Mouse (Mus musculus) embryonic facial prominence, embryonic 13.5 days (tissue): Measurements from ENCODE around the gene Clhc1. TPM values are rescaled to one million over a fixed set of nuclear protein-coding genes. Genes with fewer than 3 reads are reported as not detected.
"Not testable (repeated sequence)": the region's sequence is repeated elsewhere in the genome, so short reads cannot be mapped to it uniquely, and the experiment has no call there.

Source experiments
- ATAC-seq: fragments of 200-750 bp; cut with Nextera tagmentation; 2 replicates; pipeline ENCODE4 v1.8.0; 2017; ENCODE audit warnings: low read depth; ENCODE audit not compliant: insufficient number of reproducible peaks, insufficient read depth, low FRiP score, low TSS enrichment
- H3K27ac ChIP-seq: fragments of 300-500 bp; sonication (generic); 2 replicates; pipeline ENCODE4 v1.5.1; 2015; ENCODE audit warnings: moderate library complexity, mild to moderate bottlenecking, inconsistent platforms
- H3K27me3 ChIP-seq: fragments of 300-500 bp; sonication (generic); 2 replicates; pipeline ENCODE4 v1.6.1; 2015; ENCODE audit warnings: mild to moderate bottlenecking, inconsistent platforms
- H3K36me3 ChIP-seq: fragments of 300-500 bp; sonication (generic); 2 replicates; pipeline ENCODE4 v1.6.1; 2015; ENCODE audit warnings: mild to moderate bottlenecking, inconsistent platforms
- H3K4me1 ChIP-seq: fragments of 300-500 bp; sonication (generic); 2 replicates; pipeline ENCODE4 v1.6.1; 2015; ENCODE audit warnings: inconsistent platforms
- H3K4me2 ChIP-seq: fragments of 300-500 bp; sonication (generic); 2 replicates; pipeline ENCODE4 v1.6.1; 2015; ENCODE audit warnings: moderate library complexity, mild to moderate bottlenecking, inconsistent platforms
- H3K4me3 ChIP-seq: fragments of 300-500 bp; sonication (generic); 2 replicates; pipeline ENCODE4 v1.5.1; 2015; ENCODE audit warnings: mild to moderate bottlenecking, inconsistent platforms
- H3K9ac ChIP-seq: fragments of 300-500 bp; sonication (generic); 2 replicates; pipeline ENCODE4 v1.6.1; 2015; ENCODE audit warnings: mild to moderate bottlenecking, inconsistent platforms
- H3K9me3 ChIP-seq: fragments of 300-500 bp; sonication (generic); 2 replicates; pipeline ENCODE4 v1.6.1; 2016; ENCODE audit warnings: inconsistent platforms
- WGBS: fragments of 180-500 bp; shearing (Covaris S2); methylation state at CpG from one replicate; pipeline ENCODE4 v1.1.7; 2015; ENCODE audit warnings: mixed read lengths; 5-methylcytosine and 5-hydroxymethylcytosine counted together
- polyA plus RNA-seq: library from polyadenylated mRNA; unstranded; fragments of >200 nt; fragmentation: Nextera tagmentation; extraction: Ambion mirVana; gene quantifications from 2 replicates; pipeline ENCODE4 v1.2.1, GENCODE M21; 2015

Clhc1 gene
- polyA plus RNA-seq, 1 experiment from 2014 or later, result 0.25 TPM

GRCm38 (mm10) chr11:29544225-29544945 is 3.4 kb upstream of the Clhc1 start:
- no peak for ATAC-seq
- Histone ChIP-seq H3K36me3 (peaks cover 47% of the 10 kb centered on the region), H3K4me1 (peaks cover 10% of the 10 kb centered on the region), H3K4me3 (no peak overlapping the region), H3K9ac (no peak overlapping the region), H3K4me2 (no peak overlapping the region), H3K27me3 (no peaks in the 10 kb centered on the region), H3K9me3 (no peaks in the 10 kb centered on the region), H3K27ac (no peak overlapping the region)
- WGBS, result 88% methylated on average over 3 of the region's 3 CpGs

GRCm38 (mm10) chr11:29545150-29545752 is 2.5 kb upstream of the Clhc1 start:
- H3K27me3 ChIP-seq, ATAC-seq, H3K9me3 ChIP-seq, H3K4me3 ChIP-seq, H3K9ac ChIP-seq, H3K4me2 ChIP-seq, H3K27ac ChIP-seq: not testable (repeated sequence)
- Histone ChIP-seq H3K4me1 (peaks cover 10% of the 10 kb centered on the region), H3K36me3 (peaks cover 45% of the 10 kb centered on the region)
- 84% methylated on average over 4 of the region's 4 CpGs for WGBS

GRCm38 (mm10) chr11:29546297-29546696 is 1.5 kb upstream of the Clhc1 start:
- H3K36me3 ChIP-seq, result peaks cover 43% of the 10 kb centered on the region
- H3K9me3 ChIP-seq, H3K27ac ChIP-seq, H3K27me3 ChIP-seq, ATAC-seq: not testable (repeated sequence)
- peaks cover 10% of the 10 kb centered on the region for H3K4me1 ChIP-seq
- H3K9ac ChIP-seq, result peak overlapping the region; percentile 95
- H3K4me2 ChIP-seq, result peak overlapping the region; percentile 70
- WGBS, result 88% methylated on average over 2 of the region's 2 CpGs
- H3K4me3 ChIP-seq, result peak overlapping the region; percentile 63

GRCm38 (mm10) chr11:29546762-29547161 is 988 bp upstream of the Clhc1 start:
- ATAC-seq, result no peak
- H3K27ac ChIP-seq, result peak overlapping the region; percentile 87; the same call in 1 of the 2 replicates

GRCm38 (mm10) chr11:29547249-29547751 is 450 bp upstream of the Clhc1 start:
- H3K4me2 ChIP-seq, result peak overlapping the region; percentile 70
- under 1% methylated on average over 27 of the region's 27 CpGs for WGBS
- peaks cover 10% of the 10 kb centered on the region for H3K4me1 ChIP-seq
- H3K9ac ChIP-seq, result peak overlapping the region; percentile 95
- H3K4me3 ChIP-seq, result peak overlapping the region; percentile 63
- H3K36me3 ChIP-seq, result peaks cover 36% of the 10 kb centered on the region
- H3K27me3 ChIP-seq, result no peaks in the 10 kb centered on the region
- no peak for ATAC-seq
- H3K27ac ChIP-seq, result peak overlapping the region; percentile 87
- no peaks in the 10 kb centered on the region for H3K9me3 ChIP-seq

More at GRCm38 (mm10) chr11:29546762-29547161, 988 bp upstream of the Clhc1 start:
- H3K9ac ChIP-seq, result peak overlapping the region; percentile 95
- no peaks in the 10 kb centered on the region for H3K27me3 ChIP-seq
- peak overlapping the region; percentile 70 for H3K4me2 ChIP-seq
- WGBS, result 28% methylated on average over 2 of the region's 2 CpGs
- peak overlapping the region; percentile 63 for H3K4me3 ChIP-seq
- peaks cover 10% of the 10 kb centered on the region for H3K4me1 ChIP-seq
- no peaks in the 10 kb centered on the region for H3K9me3 ChIP-seq
- peaks cover 39% of the 10 kb centered on the region for H3K36me3 ChIP-seq

- peaks cover 10% of the 10 kb centered on the region for H3K4me1 ChIP-seq
- no peaks in the 10 kb centered on the region for H3K9me3 ChIP-seq
- H3K4me2 ChIP-seq, result peak overlapping the region; percentile 70
- no peak overlapping the region for H3K27ac ChIP-seq
- WGBS, result 25% methylated on average over 23 of the region's 23 CpGs
- H3K27me3 ChIP-seq, result no peaks in the 10 kb centered on the region
- H3K36me3 ChIP-seq, result peaks cover 30% of the 10 kb centered on the region
- ATAC-seq, result no peak
- H3K4me3 ChIP-seq, result peak overlapping the region; percentile 63
- peak overlapping the region; percentile 95 for H3K9ac ChIP-seq
Measured at GRCm38 (mm10) chr11:29548504-29549424, 1.0 kb downstream of the Clhc1 start.

GRCm38 (mm10) chr11:29549425-29549778 is 1.7 kb downstream of the Clhc1 start:
- peaks cover 10% of the 10 kb centered on the region for H3K4me1 ChIP-seq
- H3K36me3 ChIP-seq, result peaks cover 23% of the 10 kb centered on the region
- no peak overlapping the region for H3K27ac ChIP-seq
- H3K9me3 ChIP-seq, result no peaks in the 10 kb centered on the region
- no peak for ATAC-seq
- no peak overlapping the region for H3K9ac ChIP-seq
- H3K4me2 ChIP-seq, result no peak overlapping the region
- no peaks in the 10 kb centered on the region for H3K27me3 ChIP-seq
- H3K4me3 ChIP-seq, result no peak overlapping the region
- WGBS, result 87% methylated on average over 1 of the region's 1 CpGs

- Histone ChIP-seq H3K27ac (no peak overlapping the region), H3K9me3 (no peaks in the 10 kb centered on the region), H3K4me3 (no peak overlapping the region), H3K36me3 (no peaks in the 10 kb centered on the region), H3K27me3 (no peaks in the 10 kb centered on the region), H3K9ac (no peak overlapping the region), H3K4me1 (no peaks in the 10 kb centered on the region), H3K4me2 (no peak overlapping the region)
- ATAC-seq, result no peak
- 89% methylated on average over 9 of the region's 9 CpGs for WGBS
Measured at GRCm38 (mm10) chr11:29560452-29560851, 12.7 kb downstream of the Clhc1 start.

GRCm38 (mm10) chr11:29560990-29561389 is 13.2 kb downstream of the Clhc1 start:
- ATAC-seq, result no peak
- WGBS, result 85% methylated on average over 3 of the region's 3 CpGs
- H3K27me3 ChIP-seq, result no peaks in the 10 kb centered on the region
- no peaks in the 10 kb centered on the region for H3K4me1 ChIP-seq
- H3K9ac ChIP-seq, result no peak overlapping the region
- no peaks in the 10 kb centered on the region for H3K9me3 ChIP-seq
- H3K36me3 ChIP-seq, result no peaks in the 10 kb centered on the region
- H3K4me3 ChIP-seq, result no peak overlapping the region
- H3K4me2 ChIP-seq, result no peak overlapping the region
- no peak overlapping the region for H3K27ac ChIP-seq

- 89% methylated on average over 2 of the region's 2 CpGs for WGBS
- Histone ChIP-seq H3K4me2 (no peak overlapping the region), H3K36me3 (no peaks in the 10 kb centered on the region), H3K27ac (no peak overlapping the region), H3K9me3 (no peaks in the 10 kb centered on the region), H3K9ac (no peak overlapping the region), H3K27me3 (no peaks in the 10 kb centered on the region), H3K4me3 (no peak overlapping the region), H3K4me1 (no peaks in the 10 kb centered on the region)
- ATAC-seq, result no peak
Measured at GRCm38 (mm10) chr11:29563406-29563805, 15.7 kb downstream of the Clhc1 start.

- 33% methylated on average over 3 of the region's 3 CpGs for WGBS
- Histone ChIP-seq H3K36me3 (no peaks in the 10 kb centered on the region), H3K9me3 (no peaks in the 10 kb centered on the region), H3K9ac (no peak overlapping the region), H3K4me1 (peaks cover 5% of the 10 kb centered on the region; the same call in 1 of the 2 replicates), H3K4me2 (0 out of 2 replicates have a peak overlapping the region, but pooled peaks have one; percentile 4), H3K4me3 (no peak overlapping the region), H3K27ac (no peak overlapping the region), H3K27me3 (no peaks in the 10 kb centered on the region)
- ATAC-seq, result no peak
Measured at GRCm38 (mm10) chr11:29571536-29571935, 23.8 kb downstream of the Clhc1 start.
